Mouse (Mus musculus) left cerebral cortex, adult 18-20 months (tissue): ENCODE measurements around the gene Arrdc2. TPM values are rescaled to one million over a fixed set of nuclear protein-coding genes. Genes with fewer than 3 reads are reported as not detected.

ENCODE experiments used
- DNase-seq, 2 experiments: peaks; one replicate each; pipeline ENCODE4 v3.0.0; 2021 to 2022; ENCODE audit warnings: low spot score in 2 of 2, mixed read lengths in 1 of 2
- long read RNA-seq, 2 experiments: library from polyadenylated mRNA; stranded (forward); transcript quantifications; one replicate each; pipeline ENCODE4 v2.0.0; 2021
- total RNA-seq, 2 experiments: library from RNA; stranded (reverse); gene quantifications; 2 replicates each; pipeline ENCODE4 v1.2.3; 2021

The Arrdc2 gene
- total RNA-seq = 10 to 100 TPM; 12.0 to 13.3 TPM
- long read RNA-seq, experiment 1, transcript Arrdc2-201 (8 exons, 2,355 nt) = major isoform, 21 of 28 reads
- long read RNA-seq, experiment 1, partial matches to known transcripts = 2 of 28 reads
- long read RNA-seq, experiment 1, other reads (novel, unspliced or antisense) = 4 of 28 reads
- long read RNA-seq, experiment 2, transcript Arrdc2-201 (8 exons, 2,355 nt) = major isoform, 12 of 16 reads
- long read RNA-seq, experiment 2, partial matches to known transcripts = 3 of 16 reads
- long read RNA-seq, experiment 2, other reads (novel, unspliced or antisense) = 1 of 16 reads

GRCm38 (mm10) chr8:70839408-70840351, at the start of gene Arrdc2:
Gene Arrdc2 (minus strand): TSS chr8:70839720.
- peak; percentile 94 to 97 for DNase-seq

GRCm38 (mm10) chr8:70887669-70888068, 48.1 kb upstream of the Arrdc2 start:
- no peak for DNase-seq

GRCm38 (mm10) chr8:70885612-70886011, 46.1 kb upstream of the Arrdc2 start:
- DNase-seq = no peak

- DNase-seq = no peak
Measured at GRCm38 (mm10) chr8:70884683-70885082, 45.2 kb upstream of the Arrdc2 start.

GRCm38 (mm10) chr8:70884186-70884585, 44.7 kb upstream of the Arrdc2 start:
- DNase-seq = no peak

GRCm38 (mm10) chr8:70880546-70880945, 41.0 kb upstream of the Arrdc2 start:
- no peak for DNase-seq

GRCm38 (mm10) chr8:70880126-70880525, 40.6 kb upstream of the Arrdc2 start:
- DNase-seq = no peak

GRCm38 (mm10) chr8:70879500-70879899, 40.0 kb upstream of the Arrdc2 start:
- no peak for DNase-seq

- DNase-seq = no peak
Measured at GRCm38 (mm10) chr8:70878178-70878577, 38.7 kb upstream of the Arrdc2 start.

GRCm38 (mm10) chr8:70876382-70876781, 36.9 kb upstream of the Arrdc2 start:
- DNase-seq = no peak

GRCm38 (mm10) chr8:70874441-70874840, 34.9 kb upstream of the Arrdc2 start:
- no peak for DNase-seq

- DNase-seq = peak; percentile 95 to 96
Measured at GRCm38 (mm10) chr8:70873364-70873985, 34.0 kb upstream of the Arrdc2 start, which contains the start of gene Ccdc124. Gene Ccdc124 (minus strand): TSS chr8:70873935.

- DNase-seq = no peak
Measured at GRCm38 (mm10) chr8:70872643-70873363, 33.3 kb upstream of the Arrdc2 start.

- no peak for DNase-seq
Measured at GRCm38 (mm10) chr8:70871195-70871807, 31.8 kb upstream of the Arrdc2 start.

- peak; percentile 79 to 83 for DNase-seq
Measured at GRCm38 (mm10) chr8:70869601-70870041, 30.1 kb upstream of the Arrdc2 start.

- no peak for DNase-seq
Measured at GRCm38 (mm10) chr8:70869199-70869571, 29.7 kb upstream of the Arrdc2 start.

GRCm38 (mm10) chr8:70868559-70869198, 29.2 kb upstream of the Arrdc2 start:
- no peak for DNase-seq

- no peak for DNase-seq
Measured at GRCm38 (mm10) chr8:70866566-70866965, 27.0 kb upstream of the Arrdc2 start.

GRCm38 (mm10) chr8:70866001-70866520, 26.5 kb upstream of the Arrdc2 start:
- DNase-seq = no peak
